ENCODE assay signal across 14 mouse cellular contexts in genomic region chr3:157040619-157041018, GRCm38 (mm10).
A peak's percentile ranks its signal among the peaks of the same experiment; 100 is the strongest.
DNase-seq lines count a peak whose midpoint lies in the region; ATAC-seq and TF ChIP-seq lines count a peak whose summit lies in the region.
"Had no signal": no experiment of that assay in that cellular context is flagged by ENCODE, and none has a peak within 500 bp of the region (broad histone marks: within the 10 kb centered on the region; RNA-seq: fewer than 3 reads in every experiment).

No protein-coding gene starts in this region.

- peaks cover 5% of the 10 kb centered on the region; the same call in 1 of the 2 replicates for H3K4me1 ChIP-seq in midbrain, embryonic 13.5 days (replicated peaks)
- peaks cover 3% of the 10 kb centered on the region; the same call in 1 of the 2 replicates for H3K4me1 ChIP-seq in midbrain, embryonic 10.5 days
- H3K4me1 ChIP-seq in forebrain, postnatal 0 days (ENCODE audit: insufficient read depth): no peaks in the 10 kb centered on the region

- no peak for DNase-seq in midbrain, embryonic 10.5 days (ENCODE audit: low spot score)
- DNase-seq in forebrain, postnatal 0 days: peak; percentile 29
- DNase-seq in left cerebral cortex, postnatal 25 days (ENCODE audit: low spot score in 2 of 2): peak; percentile 51 to 87
- DNase-seq in right cerebral cortex, postnatal 36 days (ENCODE audit: low spot score in 2 of 2): peak; percentile 39 to 69
- DNase-seq in heart, adult 8-10 months (ENCODE audit: low spot score): no peak
- DNase-seq: gastrocnemius, adult 2 months; kidney, adult 11 months had no signal

- H3K27ac ChIP-seq in midbrain, embryonic 13.5 days: no peak overlapping the region
- no peak overlapping the region for H3K27ac ChIP-seq in midbrain, embryonic 10.5 days (replicated peaks)
- 0 out of 2 replicates have a peak overlapping the region, but pooled peaks have one; percentile 22 for H3K27ac ChIP-seq in forebrain, postnatal 0 days (ENCODE audit: low read depth, low read length)
- H3K27ac ChIP-seq: gastrocnemius, adult 2 months; midbrain, embryonic 12.5 days had no signal

- no peak overlapping the region for H3K4me2 ChIP-seq in midbrain, embryonic 13.5 days (replicated peaks)
- H3K4me2 ChIP-seq in forebrain, postnatal 0 days (ENCODE audit: low read depth): no peak overlapping the region
- H3K4me2 ChIP-seq: heart, embryonic 11.5 days; liver, embryonic 11.5 days; midbrain, embryonic 12.5 days had no signal

- no peak for TF ChIP-seq CTCF in forebrain, postnatal 0 days (IDR thresholded peaks at IDR 0.05; ENCODE audit: low read depth)

- peak; percentile 60; the same call in 1 of the 2 replicates for ATAC-seq in midbrain, embryonic 13.5 days
- peak; percentile 67; the same call in 1 of the 2 replicates for ATAC-seq in forebrain, postnatal 0 days
- no peak for ATAC-seq in megakaryocyte progenitor cell, adult 5-6 weeks (replicated peaks; ENCODE audit: poor library complexity)
- ATAC-seq: Patski had no signal

- 39% methylated on average over 5 of the region's 5 CpGs for WGBS in midbrain, embryonic 13.5 days
- 67% methylated on average over 5 of the region's 5 CpGs for WGBS in midbrain, embryonic 10.5 days
- 22% methylated on average over 5 of the region's 5 CpGs for WGBS in forebrain, postnatal 0 days

- no peak overlapping the region for H3K4me3 ChIP-seq in midbrain, embryonic 13.5 days (replicated peaks)
- H3K4me3 ChIP-seq in midbrain, embryonic 10.5 days: no peak overlapping the region
- no peak overlapping the region for H3K4me3 ChIP-seq in forebrain, postnatal 0 days (ENCODE audit: low read depth, low read length)
- H3K4me3 ChIP-seq: gastrocnemius, adult 2 months; midbrain, embryonic 12.5 days had no signal

- H3K9ac ChIP-seq in midbrain, embryonic 13.5 days (replicated peaks): no peak overlapping the region
- H3K9ac ChIP-seq in forebrain, postnatal 0 days: no peak overlapping the region
- H3K9ac ChIP-seq: midbrain, embryonic 12.5 days had no signal

- H3K36me3 ChIP-seq in midbrain, embryonic 13.5 days: no peaks in the 10 kb centered on the region
- no peaks in the 10 kb centered on the region for H3K36me3 ChIP-seq in midbrain, embryonic 10.5 days
- H3K36me3 ChIP-seq in forebrain, postnatal 0 days (ENCODE audit: insufficient read depth): no peaks in the 10 kb centered on the region
- H3K36me3 ChIP-seq: midbrain, embryonic 12.5 days had no signal

- intact Hi-C loops in left cerebral cortex, postnatal 25 days (cut with DNase I): no loop called here

- no peaks in the 10 kb centered on the region for H3K27me3 ChIP-seq in midbrain, embryonic 13.5 days
- no peaks in the 10 kb centered on the region for H3K27me3 ChIP-seq in midbrain, embryonic 10.5 days (ENCODE audit: low read depth, poor library complexity, severe bottlenecking)
- H3K27me3 ChIP-seq in forebrain, postnatal 0 days (ENCODE audit: insufficient read depth, low read length): no peaks in the 10 kb centered on the region
- H3K27me3 ChIP-seq: CH12.LX; midbrain, embryonic 12.5 days; Patski had no signal

- no peaks in the 10 kb centered on the region for H3K9me3 ChIP-seq in midbrain, embryonic 13.5 days
- H3K9me3 ChIP-seq in midbrain, embryonic 10.5 days (replicated peaks): no peaks in the 10 kb centered on the region
- H3K9me3 ChIP-seq in forebrain, postnatal 0 days (ENCODE audit: low read length): no peaks in the 10 kb centered on the region
- H3K9me3 ChIP-seq: midbrain, embryonic 12.5 days had no signal

Comparison
In these comparisons a context has a peak if more than half of its experiments do, and no peak if none do; other contexts are left out.
1. DNase-seq: peak in forebrain, postnatal 0 days (single experiment), left cerebral cortex, postnatal 25 days (2 of 2) and right cerebral cortex, postnatal 36 days (2 of 2); none in midbrain, embryonic 10.5 days (single experiment) and heart, adult 8-10 months (single experiment).